Mouse (Mus musculus) embryonic facial prominence, embryonic 15.5 days (tissue): ENCODE results near the gene Gabrr3. TPM values are rescaled to one million over a fixed set of nuclear protein-coding genes. Genes with fewer than 3 reads are reported as not detected.
A peak's percentile ranks its signal among the peaks of the same experiment; 100 is the strongest.
"Not testable (repeated sequence)": the region's sequence is repeated elsewhere in the genome, so short reads cannot be mapped to it uniquely, and the experiment has no call there.

ENCODE experiments used
- ATAC-seq: fragments of 200-750 bp; cut with Nextera tagmentation; 2 replicates; pipeline ENCODE4 v1.8.0; 2017; ENCODE audit warnings: low read depth, moderate TSS enrichment; ENCODE audit not compliant: insufficient number of reproducible peaks, low FRiP score, low TSS enrichment
- H3K27ac ChIP-seq: fragments of 300-500 bp; sonication (generic); replicated peaks from 2 replicates; pipeline ENCODE4 v1.5.1; 2015; ENCODE audit warnings: mild to moderate bottlenecking, inconsistent platforms
- H3K27me3 ChIP-seq: fragments of 300-500 bp; sonication (generic); 2 replicates; pipeline ENCODE4 v1.6.1; 2015; ENCODE audit warnings: inconsistent platforms
- H3K36me3 ChIP-seq: fragments of 300-500 bp; sonication (generic); 2 replicates; pipeline ENCODE4 v1.6.1; 2015; ENCODE audit warnings: mild to moderate bottlenecking, inconsistent platforms
- H3K4me1 ChIP-seq: fragments of 300-500 bp; sonication (generic); 2 replicates; pipeline ENCODE4 v1.6.1; 2015; ENCODE audit warnings: inconsistent platforms
- H3K4me2 ChIP-seq: fragments of 300-500 bp; sonication (generic); replicated peaks from 2 replicates; pipeline ENCODE4 v1.6.1; 2015; ENCODE audit warnings: mild to moderate bottlenecking, inconsistent platforms
- H3K4me3 ChIP-seq: fragments of 300-500 bp; sonication (generic); replicated peaks from 2 replicates; pipeline ENCODE4 v1.5.1; 2015; ENCODE audit warnings: mild to moderate bottlenecking, inconsistent platforms
- H3K9ac ChIP-seq: fragments of 300-500 bp; sonication (generic); 2 replicates; pipeline ENCODE4 v1.6.1; 2015; ENCODE audit warnings: inconsistent platforms
- H3K9me3 ChIP-seq: fragments of 300-500 bp; sonication (generic); replicated peaks from 2 replicates; pipeline ENCODE4 v1.6.1; 2016; ENCODE audit warnings: inconsistent platforms
- WGBS: fragments of 180-500 bp; shearing (Covaris S2); methylation state at CpG from one replicate; pipeline ENCODE4 v1.1.7; 2015; 5-methylcytosine and 5-hydroxymethylcytosine counted together
- polyA plus RNA-seq: library from polyadenylated mRNA; unstranded; fragments of >200 nt; fragmentation: Nextera tagmentation; extraction: Ambion mirVana; gene quantifications from 2 replicates; pipeline ENCODE4 v1.2.1, GENCODE M21; 2015

Gene Gabrr3
- polyA plus RNA-seq, 1 experiment from 2014 or later, result 0.04 TPM

DNA sequence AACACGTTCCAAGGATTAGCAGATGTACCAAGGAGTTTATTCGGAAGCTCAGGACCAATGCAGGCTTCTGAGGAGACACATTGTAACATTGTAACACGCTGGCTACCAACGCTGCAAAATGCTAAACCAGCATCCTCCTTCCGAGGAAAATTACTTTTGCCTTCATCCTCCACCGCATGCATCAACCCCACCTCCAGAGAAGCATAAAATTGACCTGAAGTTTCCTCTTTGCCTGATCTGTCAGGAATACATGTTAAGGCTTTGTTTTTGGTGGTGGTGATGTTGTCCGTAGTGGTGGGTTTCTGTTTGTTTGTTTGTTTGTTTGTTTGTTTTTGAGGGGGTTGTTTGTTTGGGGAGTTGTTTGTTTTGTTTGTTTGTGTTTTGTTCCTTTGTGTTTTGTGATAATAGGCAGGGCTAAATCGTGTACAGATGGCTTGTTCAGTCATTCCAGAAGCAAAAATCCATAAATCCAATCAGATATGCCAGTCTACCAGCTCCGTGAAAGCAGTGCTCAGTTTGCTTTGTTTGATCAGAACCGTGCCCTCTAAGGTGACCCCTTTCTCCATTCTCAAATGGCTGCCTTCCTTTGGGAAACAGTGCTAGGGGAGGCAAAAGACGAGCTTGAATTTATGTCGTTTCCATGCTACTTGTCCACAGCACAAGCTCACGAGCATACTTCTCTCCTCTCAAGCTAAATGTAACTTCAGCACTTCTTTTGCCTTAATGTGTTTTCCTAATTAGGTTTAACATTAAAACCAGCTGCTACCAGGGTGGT lies 14.6 kb downstream of the Gabrr3 start:
- Histone ChIP-seq H3K4me2 (no peak overlapping the region), H3K4me1 (no peaks in the 10 kb centered on the region), H3K9ac (no peak overlapping the region), H3K9me3 (no peaks in the 10 kb centered on the region), H3K4me3 (no peak overlapping the region), H3K36me3 (no peaks in the 10 kb centered on the region), H3K27ac (no peak overlapping the region), H3K27me3 (no peaks in the 10 kb centered on the region)
- 46% methylated on average over 13 of the region's 13 CpGs for WGBS
- no peak for ATAC-seq

- WGBS, result 54% methylated on average over 7 of the region's 7 CpGs
- Histone ChIP-seq H3K36me3 (no peaks in the 10 kb centered on the region), H3K27me3 (no peaks in the 10 kb centered on the region), H3K9me3 (no peaks in the 10 kb centered on the region), H3K4me1 (0 out of 2 replicates have a peak, but pooled peaks cover 4% of the 10 kb centered on the region), H3K27ac (no peak overlapping the region), H3K4me3 (no peak overlapping the region), H3K9ac (no peak overlapping the region), H3K4me2 (no peak overlapping the region)
- ATAC-seq, result peak; percentile 54; the same call in 1 of the 2 replicates
Observed at GRCm38 (mm10) chr16:59427960-59428359, 20.8 kb downstream of the Gabrr3 start.

DNA sequence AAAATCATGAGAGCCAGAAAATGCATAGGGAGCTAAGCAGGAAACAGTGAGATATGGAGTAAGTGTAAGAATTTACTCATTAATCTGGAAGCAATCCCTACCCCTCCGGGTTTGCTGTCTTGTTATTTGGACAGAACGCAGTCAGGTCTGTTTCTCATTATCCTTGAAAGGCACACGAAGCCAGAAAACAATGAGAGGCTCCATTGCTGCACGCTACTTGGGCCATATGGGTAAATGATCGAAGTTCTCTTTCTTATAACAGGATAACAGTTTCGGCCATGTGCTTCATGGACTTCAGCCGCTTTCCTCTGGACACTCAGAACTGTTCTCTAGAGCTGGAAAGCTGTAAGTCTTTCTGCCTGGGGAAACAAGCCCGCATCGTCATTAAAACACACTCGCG lies 26.0 kb downstream of the Gabrr3 start:
- 38% methylated on average over 11 of the region's 11 CpGs for WGBS
- Histone ChIP-seq H3K27ac (peak overlapping the region; percentile 84), H3K27me3 (no peaks in the 10 kb centered on the region), H3K4me2 (peak overlapping the region; percentile 31), H3K4me3 (0 out of 2 replicates have a peak overlapping the region, but pooled peaks have one; percentile 7), H3K9me3 (no peaks in the 10 kb centered on the region), H3K36me3 (no peaks in the 10 kb centered on the region), H3K9ac (no peak overlapping the region), H3K4me1 (0 out of 2 replicates have a peak, but pooled peaks cover 4% of the 10 kb centered on the region)
- ATAC-seq, result peak; percentile 39; the same call in 1 of the 2 replicates

DNA sequence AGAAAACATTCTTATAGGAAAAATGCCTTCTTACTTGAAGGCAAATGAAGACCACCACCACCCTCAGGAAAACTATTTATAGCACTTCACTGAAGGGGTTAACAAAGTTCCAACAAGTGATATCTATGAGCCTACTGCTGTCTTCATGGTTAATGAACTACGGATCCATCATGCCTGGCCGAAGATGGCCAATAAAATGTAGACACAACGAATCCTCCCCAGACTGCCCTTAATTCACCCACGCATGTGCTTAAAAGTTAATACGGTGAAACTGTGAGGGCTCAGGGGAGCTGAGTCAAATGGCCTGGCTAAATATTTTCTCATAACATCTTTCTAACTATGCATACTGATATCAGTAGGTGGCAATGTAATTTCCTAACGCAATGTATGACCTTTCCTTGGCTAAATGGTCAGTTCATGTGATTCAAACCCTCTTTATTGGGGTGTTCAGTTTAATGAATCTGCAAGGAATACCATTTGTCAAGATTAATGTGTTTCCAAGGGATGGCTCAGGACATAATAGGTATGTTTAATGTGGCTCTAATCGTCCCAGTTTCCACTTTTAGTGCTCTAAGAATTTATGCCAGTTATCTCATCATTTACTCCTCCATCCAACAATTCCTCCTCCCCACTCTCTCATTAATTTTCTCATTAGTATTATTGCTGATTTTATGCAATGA lies 37.9 kb downstream of the Gabrr3 start:
- Histone ChIP-seq H3K4me1 (no peaks in the 10 kb centered on the region), H3K27me3 (no peaks in the 10 kb centered on the region), H3K4me2 (no peak overlapping the region), H3K4me3 (no peak overlapping the region), H3K36me3 (no peaks in the 10 kb centered on the region), H3K9ac (no peak overlapping the region), H3K27ac (no peak overlapping the region), H3K9me3 (no peaks in the 10 kb centered on the region)
- no peak for ATAC-seq
- 87% methylated on average over 7 of the region's 7 CpGs for WGBS

DNA sequence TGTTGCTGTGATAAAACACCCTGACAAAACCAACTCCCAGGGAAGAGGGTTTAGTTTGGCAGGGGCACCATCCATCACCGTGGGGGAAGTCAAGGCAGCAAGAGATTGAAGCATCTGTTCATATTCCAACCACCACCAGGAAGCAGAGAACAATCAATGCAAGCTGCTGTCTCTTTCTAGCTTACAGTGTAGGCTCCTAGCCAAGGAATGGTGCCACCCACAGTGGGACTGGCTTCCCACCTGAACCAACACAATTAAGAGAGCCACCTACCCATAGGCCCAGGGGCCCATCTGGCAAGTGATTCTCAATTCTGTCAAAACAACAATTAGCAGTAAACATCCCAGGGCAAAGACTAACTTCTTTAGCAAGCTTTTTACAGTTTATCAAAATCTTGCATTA lies 41.0 kb downstream of the Gabrr3 start:
- 74% methylated on average over 1 of the region's 1 CpGs for WGBS
- ATAC-seq, result no peak
- H3K4me2 ChIP-seq, result no peak overlapping the region

GRCm38 (mm10) chr16:59449092-59449491 lies 42.0 kb downstream of the Gabrr3 start:
- ATAC-seq, result no peak
- Histone ChIP-seq H3K4me2 (no peak overlapping the region), H3K9me3 (no peaks in the 10 kb centered on the region)

More for the DNA sequence above, 41.0 kb downstream of the Gabrr3 start:
- H3K36me3 ChIP-seq, result no peaks in the 10 kb centered on the region
- H3K4me1 ChIP-seq, result no peaks in the 10 kb centered on the region
- no peaks in the 10 kb centered on the region for H3K27me3 ChIP-seq
- no peak overlapping the region for H3K27ac ChIP-seq
- no peak overlapping the region for H3K9ac ChIP-seq
- no peak overlapping the region for H3K4me3 ChIP-seq
- no peaks in the 10 kb centered on the region for H3K9me3 ChIP-seq

DNA sequence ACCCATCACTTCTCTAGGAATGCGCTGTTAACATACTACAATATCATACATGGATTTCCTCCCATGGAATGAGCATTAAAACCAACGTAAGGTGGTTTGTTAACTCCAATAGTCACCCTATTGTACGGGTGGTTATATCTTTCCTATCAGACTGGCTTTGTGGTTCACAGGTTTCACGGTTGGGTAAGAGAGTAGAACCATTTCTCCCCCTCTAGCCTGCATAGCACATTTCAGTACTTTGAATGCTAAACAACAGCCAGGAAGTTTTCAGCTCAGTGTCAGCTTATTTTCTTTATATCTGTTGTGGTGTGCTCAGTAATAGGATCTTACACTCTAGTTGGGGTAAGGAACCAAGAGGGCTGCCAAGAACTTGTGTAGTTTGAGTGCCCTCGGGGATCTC lies 44.7 kb downstream of the Gabrr3 start:
- Histone ChIP-seq H3K4me1 (no peaks in the 10 kb centered on the region), H3K27me3 (no peaks in the 10 kb centered on the region), H3K9me3 (no peaks in the 10 kb centered on the region), H3K9ac (no peak overlapping the region), H3K36me3 (no peaks in the 10 kb centered on the region), H3K4me2 (no peak overlapping the region), H3K4me3 (no peak overlapping the region), H3K27ac (no peak overlapping the region)
- 75% methylated on average over 5 of the region's 5 CpGs for WGBS
- ATAC-seq, result no peak

More at GRCm38 (mm10) chr16:59449092-59449491, 42.0 kb downstream of the Gabrr3 start:
- Histone ChIP-seq H3K36me3 (no peaks in the 10 kb centered on the region), H3K27me3 (no peaks in the 10 kb centered on the region), H3K9ac (no peak overlapping the region), H3K4me3 (no peak overlapping the region), H3K4me1 (no peaks in the 10 kb centered on the region), H3K27ac (no peak overlapping the region)

DNA sequence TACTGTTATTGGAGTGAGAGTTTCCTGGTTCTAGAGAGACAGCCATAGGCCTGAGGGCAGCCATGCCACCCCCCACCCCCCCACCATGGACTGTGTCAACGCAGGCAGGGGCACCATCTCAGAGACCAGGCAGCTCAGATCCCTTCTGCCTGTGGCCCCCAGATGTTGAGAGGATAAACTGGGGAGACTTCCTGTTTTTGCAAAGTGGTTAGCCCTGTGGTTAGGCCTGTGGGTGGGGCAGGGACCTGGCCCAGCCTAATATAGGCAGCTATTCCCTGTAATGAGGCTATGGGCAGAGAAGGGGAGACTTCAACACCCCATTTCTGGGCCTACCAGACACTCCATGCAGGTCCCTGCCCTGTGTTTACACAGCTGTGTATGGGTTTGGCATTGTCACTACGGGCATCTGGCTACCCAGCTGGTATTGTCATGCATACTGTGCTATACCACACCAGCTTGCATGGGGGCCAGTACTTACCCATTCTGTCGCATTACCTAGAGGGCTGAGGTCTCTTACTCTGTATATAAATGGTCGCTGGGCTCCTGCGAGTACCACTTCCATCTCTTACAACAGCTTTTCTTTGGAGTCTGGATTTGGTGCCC lies 52.2 kb downstream of the Gabrr3 start:
- ATAC-seq, result peak; percentile 29
- not testable (repeated sequence) for H3K27ac ChIP-seq, H3K9ac ChIP-seq, H3K36me3 ChIP-seq, H3K27me3 ChIP-seq, H3K4me3 ChIP-seq, H3K4me1 ChIP-seq, H3K4me2 ChIP-seq, H3K9me3 ChIP-seq
- WGBS, result 62% methylated on average over 5 of the region's 5 CpGs

GRCm38 (mm10) chr16:59463567-59463966 lies 56.4 kb downstream of the Gabrr3 start:
- H3K4me2 ChIP-seq, result no peak overlapping the region
- no peaks in the 10 kb centered on the region for H3K4me1 ChIP-seq
- WGBS, result 79% methylated on average over 4 of the region's 4 CpGs
- H3K4me3 ChIP-seq, result no peak overlapping the region
- no peaks in the 10 kb centered on the region for H3K36me3 ChIP-seq
- no peaks in the 10 kb centered on the region for H3K9me3 ChIP-seq
- H3K27me3 ChIP-seq, result no peaks in the 10 kb centered on the region
- H3K9ac ChIP-seq, result no peak overlapping the region
- no peak for ATAC-seq
- H3K27ac ChIP-seq, result no peak overlapping the region

- Histone ChIP-seq H3K9ac (no peak overlapping the region), H3K36me3 (no peaks in the 10 kb centered on the region), H3K9me3 (no peaks in the 10 kb centered on the region), H3K4me2 (no peak overlapping the region), H3K27me3 (no peaks in the 10 kb centered on the region), H3K27ac (no peak overlapping the region), H3K4me3 (no peak overlapping the region), H3K4me1 (no peaks in the 10 kb centered on the region)
- 78% methylated on average over 6 of the region's 6 CpGs for WGBS
- ATAC-seq, result no peak
Observed at GRCm38 (mm10) chr16:59463973-59464372, 56.8 kb downstream of the Gabrr3 start.

- Histone ChIP-seq H3K4me3 (no peak overlapping the region), H3K36me3 (no peaks in the 10 kb centered on the region), H3K9ac (no peak overlapping the region), H3K4me1 (0 out of 2 replicates have a peak, but pooled peaks cover 7% of the 10 kb centered on the region), H3K4me2 (no peak overlapping the region), H3K27me3 (no peaks in the 10 kb centered on the region), H3K9me3 (no peaks in the 10 kb centered on the region), H3K27ac (no peak overlapping the region)
- 59% methylated on average over 1 of the region's 1 CpGs for WGBS
- no peak for ATAC-seq
Observed at GRCm38 (mm10) chr16:59469846-59470245, 62.7 kb downstream of the Gabrr3 start.
